Comparison of ENCODE assay signal across 14 mouse cellular contexts in genomic region chr5:13579123-13579522, GRCm38 (mm10).
"Had no signal": no experiment of that assay in that cellular context is flagged by ENCODE, and none has a peak within 500 bp of the region (broad histone marks: within the 10 kb centered on the region; RNA-seq: fewer than 3 reads in every experiment).

No protein-coding gene starts in this region.

- ATAC-seq: liver, postnatal 0 days; midbrain, embryonic 13.5 days had no signal

- H3K4me1 ChIP-seq: kidney, embryonic 15.5 days; limb, embryonic 12.5 days; liver, embryonic 13.5 days; midbrain, embryonic 13.5 days; neural tube, embryonic 12.5 days; stomach, embryonic 15.5 days had no signal

- H3K4me3 ChIP-seq: kidney, embryonic 15.5 days; left cerebral cortex, adult 2 months; limb, embryonic 12.5 days; liver, embryonic 13.5 days; midbrain, embryonic 13.5 days; neural tube, embryonic 12.5 days; stomach, embryonic 15.5 days had no signal

- H3K27ac ChIP-seq: kidney, embryonic 15.5 days; left cerebral cortex, adult 2 months; limb, embryonic 12.5 days; liver, embryonic 13.5 days; midbrain, embryonic 13.5 days; neural tube, embryonic 12.5 days; stomach, embryonic 15.5 days had no signal

- H3K27me3 ChIP-seq: kidney, embryonic 15.5 days; limb, embryonic 12.5 days; liver, embryonic 13.5 days; neural tube, embryonic 12.5 days; stomach, embryonic 15.5 days had no signal

- H3K9me3 ChIP-seq: kidney, embryonic 15.5 days; limb, embryonic 12.5 days; liver, embryonic 13.5 days; midbrain, embryonic 13.5 days; neural tube, embryonic 12.5 days; stomach, embryonic 15.5 days had no signal

- H3K4me2 ChIP-seq: kidney, embryonic 15.5 days; limb, embryonic 12.5 days; liver, embryonic 13.5 days; midbrain, embryonic 13.5 days; neural tube, embryonic 12.5 days; stomach, embryonic 15.5 days had no signal

- DNase-seq: kidney, adult 2 months; kidney, postnatal 14 days; liver; liver, embryonic 13.5 days; liver, postnatal 0 days; right cerebral cortex, postnatal 14 days; thymus, adult 2 months; thymus, postnatal 25 days had no signal

- H3K9ac ChIP-seq: kidney, embryonic 15.5 days; limb, embryonic 12.5 days; liver, embryonic 13.5 days; liver, postnatal 0 days; midbrain, embryonic 13.5 days; neural tube, embryonic 12.5 days; stomach, embryonic 15.5 days had no signal

- H3K36me3 ChIP-seq: kidney, embryonic 15.5 days; limb, embryonic 12.5 days; liver, embryonic 13.5 days; midbrain, embryonic 13.5 days; neural tube, embryonic 12.5 days; stomach, embryonic 15.5 days had no signal
